Mouse (Mus musculus) CD4-positive, CD25-positive, alpha-beta regulatory T cell, adult 2 months (primary cell): ENCODE results near the gene Cntn4.
"Not testable (repeated sequence)": the region's sequence is repeated elsewhere in the genome, so short reads cannot be mapped to it uniquely, and the experiment has no call there.

ENCODE experiments used
- DNase-seq: peaks from one replicate; pipeline ENCODE4 v3.0.0-alpha.2; 2012; ENCODE audit warnings: low read depth, low spot score

Gene Cntn4

DNA sequence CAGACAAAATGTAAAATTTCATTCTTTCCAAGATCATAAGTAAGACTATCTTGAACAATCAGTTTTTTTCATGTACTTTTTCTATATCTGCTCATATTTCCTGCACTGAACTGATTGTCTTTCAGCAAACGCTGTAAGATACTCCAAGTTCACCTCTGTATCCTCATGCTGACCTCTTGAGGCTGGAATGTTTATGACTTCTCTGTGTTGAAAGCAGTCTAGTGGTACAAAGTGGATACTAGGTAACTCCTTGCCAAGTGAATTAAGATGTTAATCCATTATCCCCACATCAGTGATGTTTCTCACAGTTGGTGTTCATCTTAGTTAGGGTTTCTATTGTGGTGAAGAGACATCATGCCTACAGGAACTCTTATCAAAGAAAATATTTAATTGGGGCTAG is 651.5 kb downstream of the Cntn4 start:
- DNase-seq: no peak

DNA sequence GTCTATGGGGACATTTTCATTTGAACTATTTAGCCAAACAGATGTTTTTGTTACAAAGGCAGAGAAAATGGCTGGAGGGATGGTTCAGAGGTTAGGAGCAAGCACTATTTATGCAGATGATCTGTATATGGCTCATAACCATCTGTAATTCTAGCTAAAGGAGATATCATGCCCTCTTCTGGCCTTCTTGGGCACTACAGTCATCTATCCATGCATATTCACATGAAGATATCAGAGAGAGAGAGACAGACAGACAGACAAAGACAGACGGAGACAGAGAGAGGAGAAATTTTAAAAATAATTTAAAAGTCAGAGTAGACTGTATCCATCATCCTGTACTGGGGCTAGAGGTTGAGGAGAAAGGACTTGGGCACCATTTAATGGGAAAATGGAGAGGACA is 652.2 kb downstream of the Cntn4 start:
- DNase-seq: no peak

DNA sequence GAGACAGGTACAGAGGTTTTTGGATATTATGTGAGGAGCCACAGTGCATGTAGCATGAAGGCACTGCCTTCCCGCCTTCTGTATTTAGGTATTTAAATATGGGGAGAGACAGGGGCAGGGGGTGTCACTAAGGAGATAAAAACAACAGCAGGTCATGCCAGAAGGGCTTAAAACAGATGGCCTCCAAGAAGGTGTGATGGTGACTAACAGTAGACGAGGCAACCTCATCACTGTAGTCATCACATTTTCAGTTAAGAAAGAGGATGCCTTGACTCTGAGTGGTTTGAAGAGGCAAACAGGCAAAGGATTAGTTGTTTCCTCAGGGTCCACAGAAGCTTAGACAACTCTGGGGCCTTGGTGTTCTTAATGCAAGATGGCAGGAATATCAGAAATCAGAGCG is 655.0 kb downstream of the Cntn4 start:
- no peak for DNase-seq

DNA sequence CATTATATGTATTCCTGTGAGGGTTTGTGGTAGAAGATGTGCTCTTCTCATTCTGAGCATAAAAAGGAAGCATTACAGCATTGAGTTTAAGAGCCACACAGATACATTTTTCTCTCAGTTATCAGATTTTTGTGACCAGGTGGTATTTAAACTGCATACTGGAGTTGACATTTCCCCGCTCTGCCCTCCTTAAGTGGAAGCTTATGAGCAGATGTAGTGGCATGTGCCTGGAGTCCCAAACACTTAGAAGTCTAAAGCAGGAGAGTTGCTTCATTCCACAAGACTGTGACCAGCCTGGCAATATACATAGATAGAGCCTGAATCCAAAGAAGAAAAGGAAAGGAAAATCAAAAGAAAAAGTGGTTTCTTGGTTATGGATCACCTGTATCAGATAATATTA is 655.5 kb downstream of the Cntn4 start:
- no peak for DNase-seq

DNA sequence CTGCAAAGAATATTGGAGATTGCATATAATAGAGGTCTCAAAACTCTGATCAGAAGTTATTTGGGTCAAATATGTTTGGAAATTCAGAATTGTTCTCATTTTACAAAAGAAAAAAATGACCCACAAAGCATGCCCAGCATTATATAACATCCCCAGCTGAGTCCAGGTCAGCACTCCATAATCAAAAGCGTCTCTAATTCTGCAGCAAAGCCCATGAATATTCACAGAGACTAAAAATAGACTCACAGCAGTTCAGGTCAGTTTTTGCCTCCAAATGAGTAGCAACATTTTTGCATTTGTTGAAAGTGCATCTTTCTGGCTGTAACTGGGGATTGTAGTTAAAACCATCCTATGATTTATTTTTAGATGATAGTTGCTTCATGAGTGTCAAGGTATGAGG is 657.6 kb downstream of the Cntn4 start:
- DNase-seq: no peak

DNA sequence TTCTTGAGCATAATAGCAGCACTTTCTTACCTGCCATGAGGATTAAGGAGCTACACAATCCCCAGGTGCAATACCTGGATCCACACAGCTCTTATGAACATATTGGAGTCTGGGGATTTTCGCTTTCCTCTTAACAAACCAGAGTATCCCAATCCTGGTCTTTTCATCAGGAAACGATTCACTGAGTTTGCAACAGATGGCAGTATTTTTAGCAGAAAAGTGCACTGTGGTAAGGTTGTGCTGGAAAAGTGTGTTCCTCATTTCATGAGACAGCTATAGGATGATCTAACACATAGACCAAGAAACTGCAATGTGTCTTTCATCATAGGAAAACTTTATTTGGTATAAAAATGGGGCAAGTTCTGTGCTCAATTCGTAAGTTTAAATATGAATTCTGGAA is 659.3 kb downstream of the Cntn4 start:
- DNase-seq: no peak

DNA sequence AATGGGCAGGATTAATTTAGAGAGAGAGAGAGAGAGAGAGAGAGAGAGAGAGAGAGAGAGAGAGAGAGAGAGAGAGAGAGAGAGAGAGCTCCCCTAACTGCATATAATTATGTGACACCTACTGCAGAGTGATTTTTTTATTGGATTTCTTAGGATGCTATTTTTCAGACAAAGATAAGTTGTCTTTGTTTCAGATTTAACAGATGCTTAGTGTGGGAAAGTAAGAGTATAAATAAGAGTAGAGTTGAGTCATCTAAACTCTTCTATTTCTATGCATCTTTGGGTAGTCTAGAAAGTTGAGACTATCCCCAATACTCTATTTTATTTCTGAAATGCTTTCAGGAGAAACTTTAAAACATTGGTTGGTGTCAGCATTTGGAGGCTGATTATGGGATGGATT is 660.4 kb downstream of the Cntn4 start:
- no peak for DNase-seq

DNA sequence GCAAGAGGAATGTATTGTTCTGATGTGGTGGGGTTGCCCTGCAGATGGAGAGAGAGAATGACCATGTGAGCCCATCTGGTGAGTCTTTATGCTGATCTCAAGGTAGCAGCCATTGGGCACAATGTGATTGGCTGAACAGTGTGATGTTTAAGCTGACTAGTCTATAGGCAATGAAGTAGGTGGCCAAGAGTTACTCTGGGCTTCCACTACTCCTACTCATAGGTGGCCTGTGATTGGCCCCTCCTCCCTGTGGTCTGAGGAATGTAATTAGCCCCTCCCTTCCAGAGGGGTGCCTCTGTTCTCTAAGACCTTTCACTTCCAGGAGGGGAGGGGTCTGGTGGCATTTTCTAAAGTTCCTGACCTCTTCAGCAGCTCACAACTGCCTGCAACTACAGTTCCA is 663.7 kb downstream of the Cntn4 start:
- DNase-seq: no peak

DNA sequence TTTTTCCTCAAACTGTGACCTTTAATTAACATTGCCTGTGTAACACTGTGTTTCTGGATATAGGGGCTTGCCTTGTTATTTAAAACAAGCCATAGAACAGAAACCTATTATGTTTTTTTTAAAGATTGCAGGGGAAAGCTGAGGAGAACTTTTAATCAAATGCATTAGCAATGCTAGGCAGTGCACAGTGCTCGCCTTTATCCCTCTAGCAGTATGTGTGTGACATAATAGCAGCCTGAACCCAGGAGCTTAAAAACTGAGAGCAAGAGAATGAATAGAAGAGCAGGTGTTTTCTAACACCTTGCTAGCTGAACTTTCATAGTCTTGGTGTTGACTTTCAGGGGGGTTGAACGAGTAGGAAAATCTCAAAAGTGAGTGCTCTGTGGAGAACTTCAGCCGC is 672.6 kb downstream of the Cntn4 start:
- no peak for DNase-seq

DNA sequence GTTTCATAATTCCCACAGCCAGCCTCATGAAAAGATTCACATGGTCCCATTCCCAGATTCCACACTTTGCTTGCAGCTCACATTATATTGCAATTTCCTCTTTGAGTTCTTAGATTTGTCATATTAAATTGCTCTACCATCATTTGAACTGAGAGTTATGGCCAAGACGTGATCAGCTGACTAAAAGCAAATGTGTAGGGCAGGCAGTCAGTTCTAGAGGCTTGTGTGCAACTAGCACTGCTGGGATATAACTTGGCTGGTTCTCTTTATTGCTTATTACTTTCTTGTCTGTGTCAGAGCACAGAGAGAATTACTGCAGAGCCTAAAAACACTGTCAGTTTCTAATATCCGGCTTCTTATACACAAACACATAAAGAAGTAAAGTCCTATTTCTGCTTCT is 673.9 kb downstream of the Cntn4 start:
- DNase-seq: no peak

DNA sequence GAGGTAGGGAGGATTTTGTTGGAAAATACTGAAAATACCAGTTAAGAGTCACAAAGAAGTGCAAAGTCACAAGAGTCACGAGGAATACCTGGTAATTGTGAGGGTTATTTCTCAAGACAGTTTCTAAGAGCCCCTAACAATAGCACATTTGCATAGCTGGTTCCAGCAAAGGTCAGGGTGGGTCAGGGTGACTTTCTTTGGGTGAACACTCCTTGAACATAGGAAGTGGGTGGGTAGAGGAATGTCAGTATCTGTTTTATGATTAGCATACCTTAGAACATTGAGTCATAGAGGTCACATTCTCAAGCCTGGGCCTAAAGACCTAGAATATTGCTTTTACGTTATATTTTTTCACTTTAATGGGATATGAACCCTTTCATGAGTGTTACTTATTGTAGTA is 681.3 kb downstream of the Cntn4 start:
- not testable (repeated sequence) for DNase-seq

DNA sequence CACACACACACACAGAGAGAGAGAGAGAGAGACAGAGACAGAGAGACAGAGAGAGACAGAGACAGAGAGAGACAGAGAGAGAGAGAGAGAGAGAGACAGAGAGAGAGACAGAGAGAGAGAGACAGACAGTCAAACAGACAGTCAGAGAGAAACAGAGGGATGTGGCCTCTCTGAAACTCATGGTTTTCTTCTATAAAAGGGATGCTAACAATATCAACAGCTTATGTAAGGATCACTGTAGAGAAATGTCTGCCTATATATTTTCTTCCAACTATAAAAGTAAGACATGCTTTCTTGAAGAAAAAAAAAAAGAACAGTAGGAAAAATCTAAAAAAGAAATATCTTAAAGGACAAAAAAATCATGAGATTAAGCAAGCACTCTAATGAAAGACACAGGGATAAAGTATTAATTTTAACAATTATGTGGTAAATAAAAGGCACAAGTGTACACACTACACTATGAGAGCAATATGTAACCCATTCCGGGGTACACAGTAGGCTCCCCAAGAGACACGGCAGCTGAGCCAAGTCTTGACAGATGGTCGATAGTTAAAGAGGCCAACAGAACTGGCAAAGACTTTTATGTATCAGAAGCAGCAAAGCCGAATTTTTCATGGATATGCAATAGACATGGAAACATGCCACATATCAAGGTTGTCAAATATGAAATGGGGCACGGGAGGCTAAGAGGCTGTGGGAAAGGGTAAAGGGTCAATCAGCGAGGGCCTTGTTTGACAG is 704.0 kb downstream of the Cntn4 start:
- DNase-seq: no peak

DNA sequence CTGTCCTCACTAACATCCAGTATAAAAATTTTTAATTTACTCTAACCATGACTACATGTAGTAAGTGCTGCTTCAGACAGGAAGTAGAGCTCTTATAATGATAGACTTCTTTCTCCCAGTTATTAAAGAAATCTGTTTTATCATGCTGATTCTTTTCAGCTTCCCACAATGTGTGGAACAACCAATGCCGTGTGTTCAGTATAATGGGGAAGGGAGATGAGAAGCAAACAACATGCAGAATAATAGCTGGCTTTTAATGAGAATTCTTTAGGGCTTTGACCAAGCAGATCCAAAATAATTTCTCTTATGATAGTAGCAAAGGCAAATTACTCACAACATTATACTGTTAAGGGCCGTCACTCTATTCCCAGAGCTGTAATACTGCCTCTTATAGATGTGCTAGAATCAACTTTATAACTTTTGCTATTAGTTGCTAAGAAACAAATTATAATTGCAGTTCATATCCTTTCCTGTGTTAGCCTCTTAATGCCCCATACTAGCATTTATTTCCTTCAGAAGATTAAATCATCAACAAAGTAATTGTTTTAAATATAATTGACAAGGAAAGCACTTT is 710.5 kb downstream of the Cntn4 start:
- no peak for DNase-seq

DNA sequence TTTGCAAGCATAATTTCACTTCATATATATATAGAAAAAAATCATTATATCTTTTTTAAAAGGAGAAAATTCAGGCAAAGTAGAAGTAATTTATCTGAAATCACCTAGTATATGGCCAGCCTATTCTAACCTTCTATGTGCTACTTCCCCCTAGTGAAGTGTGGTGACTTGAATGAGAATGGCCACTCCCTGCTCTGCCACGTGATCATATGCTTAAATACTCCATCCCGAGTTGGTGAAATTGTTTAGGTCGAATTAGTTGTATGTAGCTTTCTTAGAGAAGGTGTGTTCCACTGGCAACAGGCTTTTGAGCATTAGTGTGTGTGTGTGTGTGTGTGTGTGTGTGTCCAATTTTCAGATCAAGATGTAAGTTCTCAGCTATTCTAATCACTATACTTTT is 730.6 kb downstream of the Cntn4 start:
- no peak for DNase-seq

DNA sequence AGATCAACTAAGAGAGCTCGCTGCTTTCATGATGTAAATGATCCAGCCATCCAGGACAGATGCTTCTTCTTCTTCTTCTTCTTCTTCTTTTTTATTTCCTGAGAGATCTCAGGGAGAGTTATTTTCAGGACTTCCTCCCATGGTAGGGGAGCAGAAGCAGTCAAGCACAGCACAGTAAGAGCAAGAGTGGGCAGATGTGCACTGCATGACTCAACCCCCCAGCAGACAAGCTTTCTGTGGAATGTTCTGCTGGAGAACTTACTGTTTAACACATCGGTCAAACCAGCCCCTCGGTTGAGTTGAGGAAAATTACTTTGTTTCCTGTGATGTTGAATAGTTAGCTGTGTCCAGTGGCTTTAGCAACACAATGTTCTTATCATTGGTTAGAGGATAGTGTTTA is 731.2 kb downstream of the Cntn4 start:
- no peak for DNase-seq

DNA sequence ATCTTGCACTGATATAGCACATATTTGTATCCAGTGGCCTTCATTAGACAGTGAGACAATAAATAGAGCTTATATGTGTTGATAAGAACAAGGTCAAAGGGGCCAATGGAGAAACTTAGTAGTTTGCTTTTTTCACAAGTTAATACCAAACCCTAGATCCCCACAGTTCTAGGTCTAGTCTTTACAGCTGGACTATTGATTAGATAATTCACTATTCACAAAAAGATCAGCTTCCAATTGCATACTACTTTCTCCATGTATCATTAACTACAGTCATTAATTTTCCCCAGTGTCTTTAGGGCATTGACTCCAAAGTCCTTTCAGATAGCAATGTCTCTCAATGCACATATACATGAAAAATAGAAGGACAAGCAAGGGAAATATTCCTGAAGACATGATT is 745.5 kb downstream of the Cntn4 start:
- no peak for DNase-seq

DNA sequence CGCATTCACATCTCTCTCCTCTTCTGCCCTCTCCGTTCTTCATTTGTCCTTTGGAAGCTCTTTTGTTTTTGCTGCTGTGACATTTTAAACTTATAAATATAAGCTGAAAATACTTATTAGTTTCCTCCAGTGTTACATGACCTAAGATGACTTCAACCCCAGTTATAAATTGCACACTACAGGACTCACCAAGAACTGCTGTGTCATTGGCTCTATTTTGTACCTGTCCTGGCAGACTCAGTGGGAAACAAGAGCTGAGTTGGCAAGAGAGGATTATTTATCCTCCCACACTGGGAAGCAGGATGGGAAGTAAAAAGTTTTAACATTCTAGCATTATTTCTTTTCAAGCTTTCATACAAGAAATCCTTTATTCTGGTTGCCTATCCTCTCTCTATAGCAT is 746.0 kb downstream of the Cntn4 start:
- DNase-seq: no peak

DNA sequence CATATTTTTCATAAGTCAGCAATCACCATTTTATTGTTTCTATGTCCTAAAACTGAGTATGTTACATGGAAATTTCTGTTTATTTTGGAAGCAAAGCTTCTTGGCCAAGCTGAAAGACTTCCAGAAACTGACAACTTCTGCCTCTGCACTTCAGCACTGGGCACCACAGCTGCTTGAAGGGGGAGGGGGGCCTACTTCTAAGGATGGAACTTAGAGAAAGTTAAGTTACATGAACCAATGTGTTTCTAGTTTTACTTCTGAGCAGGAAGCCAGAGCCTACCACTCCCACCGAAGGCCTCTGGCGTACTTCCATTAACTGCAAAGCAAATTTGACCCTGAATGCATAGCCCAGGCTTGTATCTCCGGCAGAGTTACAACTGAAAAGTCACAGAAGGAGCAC is 749.2 kb downstream of the Cntn4 start:
- DNase-seq: no peak

DNA sequence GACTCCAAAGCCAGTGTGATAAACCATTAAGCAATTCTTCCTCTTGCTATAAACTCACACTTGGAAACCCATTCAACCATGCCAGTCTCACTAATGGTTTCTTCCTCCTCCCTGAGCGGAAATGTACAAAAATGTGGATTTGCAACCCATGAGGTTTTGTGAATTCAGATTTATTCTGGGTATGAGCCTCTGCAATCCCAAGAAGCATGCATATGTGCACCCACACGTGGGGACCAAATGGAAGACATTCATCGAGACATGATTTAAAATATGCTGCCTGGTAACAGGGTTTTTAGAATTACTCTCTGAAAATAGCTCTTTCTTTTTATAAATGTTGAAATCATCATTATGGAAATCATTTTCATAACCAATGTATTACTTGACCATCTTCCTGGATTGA is 754.0 kb downstream of the Cntn4 start:
- DNase-seq: no peak

DNA sequence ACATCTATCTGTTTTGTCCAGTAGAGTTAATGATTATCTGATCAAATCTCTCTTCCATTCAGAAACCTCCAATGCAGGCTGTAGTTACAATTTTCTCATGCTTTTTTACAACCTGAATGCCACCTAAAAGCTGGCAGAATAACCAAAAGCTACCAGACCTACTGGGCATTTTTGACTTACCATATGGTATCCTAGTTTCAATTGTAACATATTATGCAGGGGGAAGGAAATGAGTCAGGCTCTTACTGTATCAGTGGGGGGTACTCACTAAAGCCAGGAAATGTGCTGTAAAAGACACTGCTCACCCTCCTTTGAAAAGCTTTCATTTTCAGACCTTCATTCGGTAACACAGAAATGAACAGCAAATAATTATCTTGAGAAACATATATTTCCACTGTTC is 763.3 kb downstream of the Cntn4 start:
- DNase-seq: no peak

DNA sequence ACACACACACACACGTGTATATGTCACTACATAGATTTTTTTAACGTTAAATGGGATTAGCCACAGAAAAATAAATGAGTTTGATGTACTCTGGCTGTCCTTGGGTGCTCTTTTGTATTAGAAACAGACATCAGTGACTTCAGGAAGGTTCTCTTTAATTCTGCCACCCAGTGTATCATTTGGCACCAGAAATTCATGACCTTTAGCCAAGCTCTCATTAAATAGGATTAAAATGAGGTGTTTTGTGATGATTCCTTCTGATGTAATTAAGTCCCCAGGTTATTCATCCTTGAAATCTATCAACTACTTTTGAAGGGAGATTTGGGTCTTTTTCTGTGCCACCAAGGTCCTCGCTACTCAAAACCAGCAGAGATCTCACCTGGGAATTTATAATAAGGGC is 763.8 kb downstream of the Cntn4 start:
- DNase-seq: no peak

DNA sequence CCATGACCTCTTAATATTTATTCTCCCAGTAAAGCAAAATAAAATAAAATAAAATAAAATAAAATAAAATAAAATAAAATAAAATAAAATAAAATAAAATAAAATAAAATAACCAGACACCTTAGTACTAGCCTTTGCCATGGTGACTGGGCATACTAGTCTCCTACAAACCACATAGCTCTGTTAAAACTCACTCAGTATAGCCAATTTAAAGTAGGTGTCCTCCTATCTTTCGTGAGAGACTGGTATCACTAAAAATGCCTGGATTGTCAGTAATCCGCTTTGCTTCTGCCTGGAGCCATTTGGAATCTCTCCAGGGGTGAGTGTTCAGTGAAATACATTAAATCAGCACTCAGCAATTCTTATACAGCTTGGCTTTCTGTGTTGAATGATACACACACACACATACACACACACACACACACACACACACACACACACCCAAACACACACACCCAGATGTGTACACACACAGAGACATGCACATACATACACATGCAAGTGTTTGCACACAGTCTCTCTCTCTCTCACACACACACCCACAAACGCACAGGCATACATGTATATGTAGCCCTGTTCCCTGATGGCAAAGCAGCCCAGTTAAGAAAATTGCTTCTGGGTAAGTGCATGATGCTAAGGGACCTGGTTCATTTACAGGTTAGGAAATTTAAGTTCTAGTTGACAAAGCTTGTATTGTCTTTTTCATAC is 776.8 kb downstream of the Cntn4 start:
- no peak for DNase-seq

DNA sequence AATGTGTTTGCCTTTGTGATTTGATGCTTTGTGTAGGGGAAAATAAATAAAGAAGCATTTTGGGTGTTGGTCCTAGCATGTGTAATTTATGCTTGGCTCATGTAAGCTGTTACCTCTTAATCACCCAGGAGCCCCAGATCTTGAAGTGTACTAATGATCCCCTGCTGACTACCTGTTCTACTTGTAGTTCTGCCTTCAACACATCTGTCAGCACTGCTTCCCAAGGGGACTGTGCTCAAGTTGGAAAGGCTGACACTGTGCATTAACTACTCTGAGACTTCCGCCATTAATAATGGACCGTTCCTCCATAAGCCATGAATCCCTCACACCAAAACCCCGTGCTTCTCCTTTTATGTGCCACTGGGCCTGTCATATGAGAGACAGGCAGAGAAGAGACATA is 778.2 kb downstream of the Cntn4 start:
- no peak for DNase-seq
